Mouse (Mus musculus): ENCODE data around the gene Mapk14.
A peak's percentile ranks its signal among the peaks of the same experiment; 100 is the strongest.

Gene Mapk14

DNA sequence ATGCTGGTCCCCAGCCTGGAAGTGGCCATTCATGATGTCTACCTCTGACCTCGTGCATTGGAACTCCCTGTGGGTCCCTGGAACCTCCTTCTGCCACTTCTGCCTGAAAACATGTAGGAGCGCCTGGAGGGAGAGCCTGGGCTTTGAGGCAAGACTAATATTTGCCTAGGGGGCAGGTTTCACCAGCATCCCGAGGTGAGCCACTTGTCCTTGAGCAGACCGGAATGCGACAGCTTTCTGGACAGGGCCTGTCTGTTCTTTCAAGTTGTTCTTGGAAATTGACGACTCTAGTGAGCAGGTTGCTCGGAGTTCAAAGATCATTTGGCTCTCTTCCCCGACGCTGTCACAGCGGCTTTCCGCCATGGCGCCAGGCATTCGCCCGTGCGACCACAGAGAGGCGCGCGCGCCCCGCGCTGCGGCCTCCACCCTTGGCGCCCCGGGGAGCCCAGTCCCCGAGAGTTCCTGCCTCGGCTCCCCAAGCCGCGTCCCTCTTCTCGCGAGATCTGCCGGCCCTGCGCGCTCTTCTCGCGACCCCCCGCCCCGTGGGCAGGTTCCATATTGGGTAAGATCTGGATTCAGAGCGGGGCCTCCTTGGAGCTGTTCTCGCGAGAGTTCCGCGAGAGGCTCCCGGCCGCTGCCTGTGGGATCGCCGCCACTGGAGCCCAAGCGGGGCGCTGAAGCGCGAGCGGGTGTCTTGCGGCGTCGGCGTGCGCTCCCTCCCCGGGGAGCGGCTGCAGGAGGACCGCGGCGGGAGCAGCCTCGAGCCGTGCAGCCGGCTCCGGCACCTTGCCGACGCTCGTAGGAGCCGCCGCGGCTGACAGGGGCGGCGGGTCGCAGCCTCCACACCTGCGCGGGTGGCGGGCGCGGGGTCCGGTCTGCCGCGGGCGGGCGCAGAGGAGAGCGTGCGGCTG, at the start of gene Mapk14:
Mapk14 (plus strand) TSS at position 554 of the 911 bp plus-strand sequence.
- DNase-seq (ENCODE audit: low spot score in 2 of 2): peak; percentile 100

DNA sequence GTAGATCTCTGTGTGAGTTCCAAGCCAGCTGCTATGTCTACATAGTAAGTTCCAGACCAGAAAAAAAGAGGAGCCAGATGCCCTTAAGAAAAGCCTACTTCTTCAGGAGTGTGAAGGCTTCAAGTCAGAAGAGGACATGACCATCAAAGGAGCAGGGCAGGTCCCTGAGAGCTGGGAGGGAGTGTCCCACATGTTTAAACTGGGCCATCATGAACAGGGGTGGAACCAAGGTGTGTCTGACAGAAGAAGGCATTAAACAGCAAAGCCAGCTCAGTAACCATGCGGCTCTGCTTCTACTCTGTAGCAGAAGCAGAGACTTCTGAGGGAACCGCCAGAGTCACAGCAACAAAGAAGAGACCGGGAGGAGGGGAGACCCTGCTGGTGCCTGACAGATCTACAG, 47.4 kb upstream of the Mapk14 start:
- DNase-seq (ENCODE audit: low spot score in 2 of 2): no peak

GRCm38 (mm10) chr17:28644112-28644511, 47.0 kb upstream of the Mapk14 start:
- no peak for DNase-seq (ENCODE audit: low spot score in 2 of 2)

DNA sequence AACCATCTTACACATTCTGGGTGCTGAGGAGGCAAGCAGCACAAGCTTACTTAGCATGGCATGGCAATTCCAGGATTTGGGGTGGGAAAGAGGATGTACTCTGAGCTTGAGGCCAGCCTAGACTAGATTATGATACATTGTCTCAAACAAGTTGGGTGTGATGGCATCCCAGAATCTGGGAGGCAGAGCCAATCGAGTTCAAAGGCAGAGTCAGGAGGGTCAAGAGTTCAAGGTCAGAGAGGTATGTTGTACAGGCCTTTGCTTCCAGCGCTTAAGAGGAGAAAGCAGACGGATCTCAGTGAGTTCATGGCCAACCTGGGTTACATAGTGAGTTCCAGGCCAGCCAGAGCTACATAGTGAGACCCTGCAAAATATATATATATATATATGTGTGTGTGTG, 44.9 kb upstream of the Mapk14 start:
- DNase-seq (ENCODE audit: low spot score in 2 of 2): no peak

DNA sequence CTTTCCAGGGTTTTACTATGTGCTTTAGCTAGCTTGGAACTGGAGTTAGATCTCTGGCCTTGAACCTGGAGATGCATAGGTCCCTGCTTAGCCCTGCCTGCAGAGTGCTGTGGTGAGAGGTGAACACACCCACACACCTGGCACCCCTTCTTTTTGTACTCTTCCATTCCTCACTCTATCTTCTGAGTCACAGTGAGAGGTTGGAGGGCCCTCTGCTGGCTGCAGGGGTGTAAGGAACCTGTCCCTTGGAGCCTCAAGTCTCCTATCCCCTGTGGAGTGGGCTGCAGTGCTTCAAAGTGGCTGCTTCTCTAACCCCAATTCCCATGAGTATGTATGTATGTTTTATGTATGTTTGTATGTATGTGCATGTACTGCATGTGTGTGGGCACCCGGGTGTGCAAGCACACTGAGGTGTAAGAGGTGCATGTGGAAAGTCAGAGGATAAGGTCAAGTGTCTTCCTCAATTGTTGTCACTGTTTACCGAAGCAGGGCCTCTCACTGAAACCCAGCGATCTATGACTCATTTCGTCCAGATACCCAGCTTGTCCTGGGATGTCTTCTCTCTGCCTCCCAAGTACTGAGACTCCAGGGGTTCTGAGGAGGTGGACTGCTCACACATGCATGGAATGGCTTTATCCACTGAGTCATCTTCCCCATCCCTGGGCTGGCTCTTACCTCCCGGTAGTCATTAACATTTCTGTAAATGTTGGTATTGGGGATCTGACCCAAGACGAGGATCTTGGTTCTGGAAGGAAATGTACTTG, 42.3 kb upstream of the Mapk14 start:
- peak in 1 of 2 experiments; percentile 44 for DNase-seq (ENCODE audit: low spot score in 2 of 2)

DNA sequence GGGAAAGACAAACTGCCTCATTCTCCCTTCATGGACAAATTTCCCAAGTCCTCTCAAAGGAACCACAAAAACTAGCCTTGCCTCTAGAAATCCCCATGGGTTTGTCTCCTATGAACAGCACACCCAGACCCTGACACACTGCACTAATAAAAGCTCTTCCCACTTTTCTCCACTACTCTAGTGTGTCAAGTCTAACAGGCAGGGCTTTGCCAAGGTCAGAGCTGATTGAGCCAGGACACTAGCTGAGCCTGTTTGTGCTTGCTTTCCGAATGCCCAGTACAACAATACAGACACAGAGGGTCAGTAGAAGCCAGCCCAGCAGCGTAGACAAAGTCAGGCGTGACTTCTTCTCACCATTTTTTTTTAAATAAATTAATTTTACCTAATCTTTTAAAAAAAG, 40.9 kb upstream of the Mapk14 start:
- DNase-seq (ENCODE audit: low spot score in 2 of 2): no peak

DNA sequence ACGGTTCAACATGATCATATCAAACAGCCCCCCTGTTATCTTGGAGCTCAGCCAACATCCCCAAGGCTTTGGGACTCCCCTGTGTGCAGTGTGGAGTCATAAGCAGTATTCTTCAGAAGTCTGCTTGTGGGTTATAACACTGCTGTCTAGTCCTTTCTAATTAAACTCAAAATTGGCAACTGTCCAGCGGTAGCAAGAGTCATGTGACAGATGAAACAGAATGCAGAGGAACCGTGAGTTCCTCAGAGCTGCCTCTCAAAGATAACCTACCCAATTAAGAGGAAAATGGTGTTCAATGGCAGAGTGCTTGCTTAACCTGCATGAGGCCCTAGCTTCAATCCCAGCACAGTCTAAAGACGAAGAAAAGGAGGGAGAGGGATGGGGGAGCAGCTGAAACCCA, 33.2 kb upstream of the Mapk14 start:
- DNase-seq (ENCODE audit: low spot score in 2 of 2): no peak

GRCm38 (mm10) chr17:28659564-28659963, 31.6 kb upstream of the Mapk14 start:
- no peak for DNase-seq (ENCODE audit: low spot score in 2 of 2)

GRCm38 (mm10) chr17:28682311-28683084, 8.6 kb upstream of the Mapk14 start:
- DNase-seq (ENCODE audit: low spot score in 2 of 2): no peak

DNA sequence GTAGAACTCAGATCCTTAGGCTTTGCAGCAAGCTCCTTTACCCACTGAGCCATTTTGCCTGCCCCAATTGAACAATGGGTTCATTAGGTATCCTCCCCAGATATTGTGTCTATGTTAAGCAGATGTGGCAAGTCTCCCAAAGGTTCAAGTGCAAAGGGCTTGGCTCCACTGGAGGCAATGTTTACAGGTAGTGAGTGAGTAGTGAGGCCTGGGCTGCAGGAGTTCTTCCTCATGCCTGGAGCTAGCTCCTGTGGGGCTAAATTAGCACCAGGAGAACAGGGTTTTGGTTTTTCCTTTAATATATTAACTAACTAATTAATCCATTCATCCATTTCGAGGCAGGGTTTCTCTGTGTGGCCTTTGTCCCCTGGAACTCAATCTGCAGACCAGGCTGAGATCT, 7.5 kb upstream of the Mapk14 start:
- no peak for DNase-seq (ENCODE audit: low spot score in 2 of 2)

- DNase-seq (ENCODE audit: low spot score in 2 of 2): no peak
Measured at GRCm38 (mm10) chr17:28684631-28685030, 6.5 kb upstream of the Mapk14 start.

- no peak for DNase-seq (ENCODE audit: low spot score in 2 of 2)
Measured at GRCm38 (mm10) chr17:28687354-28687753, 3.8 kb upstream of the Mapk14 start.

- DNase-seq (ENCODE audit: low spot score in 2 of 2): peak in 1 of 2 experiments; percentile 30
Measured at GRCm38 (mm10) chr17:28689586-28690283, 1.4 kb upstream of the Mapk14 start, which contains the start of gene Slc26a8. Gene Slc26a8, minus strand, starts transcription at chr17:28690233.

GRCm38 (mm10) chr17:28691687-28692340, 685 bp downstream of the Mapk14 start:
- peak in 1 of 2 experiments; percentile 29 for DNase-seq (ENCODE audit: low spot score in 2 of 2)

DNA sequence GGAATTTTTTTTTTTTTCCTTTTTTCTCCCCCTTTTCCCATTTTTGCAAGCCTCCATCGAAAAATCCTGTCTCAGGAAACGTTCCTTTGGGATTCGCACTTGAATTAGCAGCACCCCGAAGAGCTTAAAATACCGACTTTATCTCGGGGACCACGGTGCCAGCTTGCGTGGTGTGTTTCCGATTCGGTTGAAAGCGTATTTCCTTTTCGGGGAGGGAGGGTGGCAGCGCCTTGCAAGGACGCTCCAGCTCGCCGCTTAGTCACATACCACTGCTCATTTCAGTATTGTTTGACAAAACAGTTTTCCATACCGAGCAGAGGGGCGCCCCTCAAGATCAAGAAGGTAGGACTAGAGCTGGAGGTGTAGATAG, 1.2 kb downstream of the Mapk14 start:
- DNase-seq (ENCODE audit: low spot score in 2 of 2): peak in 1 of 2 experiments; percentile 35

DNA sequence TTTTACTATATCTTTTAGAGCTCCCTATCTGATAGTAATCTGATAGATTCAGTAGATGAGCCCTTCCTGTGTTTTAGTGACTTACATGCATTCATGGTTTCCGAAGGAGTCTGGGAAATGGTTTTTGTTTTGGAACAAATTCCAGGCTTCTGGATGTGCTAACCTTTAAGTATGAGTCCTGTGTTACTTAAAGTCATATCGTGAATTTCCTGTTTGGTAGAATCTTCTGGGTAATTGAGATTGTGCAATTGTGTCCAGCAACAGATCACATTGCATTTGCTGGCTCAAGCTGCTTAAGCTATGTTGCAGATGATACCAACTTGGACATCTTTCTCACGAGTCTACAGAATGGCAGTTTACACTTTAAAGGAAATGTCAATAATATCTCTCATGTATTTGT, 2.0 kb downstream of the Mapk14 start:
- DNase-seq (ENCODE audit: low spot score in 2 of 2): no peak

DNA sequence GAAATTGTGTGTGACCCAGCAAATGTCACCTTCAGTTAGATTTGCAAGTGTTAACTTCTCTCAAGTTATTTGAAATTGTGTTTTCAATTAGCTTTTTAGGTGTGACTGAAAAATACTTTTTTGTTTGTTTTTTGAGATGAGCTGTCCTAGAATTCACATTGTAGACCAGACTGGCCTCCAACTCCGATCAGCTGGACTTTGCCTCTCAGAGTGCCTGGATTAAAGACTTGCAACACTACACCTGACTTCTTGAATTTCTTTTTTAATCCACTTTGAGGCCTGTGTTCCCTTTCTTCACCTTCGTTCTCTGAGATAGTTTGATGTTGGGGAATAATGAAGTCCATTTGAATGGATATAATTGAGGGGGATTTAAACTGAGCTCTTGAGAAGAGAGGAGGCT, 2.9 kb downstream of the Mapk14 start:
- no peak for DNase-seq (ENCODE audit: low spot score in 2 of 2)

GRCm38 (mm10) chr17:28694832-28695231, 3.7 kb downstream of the Mapk14 start:
- no peak for DNase-seq (ENCODE audit: low spot score in 2 of 2)

DNA sequence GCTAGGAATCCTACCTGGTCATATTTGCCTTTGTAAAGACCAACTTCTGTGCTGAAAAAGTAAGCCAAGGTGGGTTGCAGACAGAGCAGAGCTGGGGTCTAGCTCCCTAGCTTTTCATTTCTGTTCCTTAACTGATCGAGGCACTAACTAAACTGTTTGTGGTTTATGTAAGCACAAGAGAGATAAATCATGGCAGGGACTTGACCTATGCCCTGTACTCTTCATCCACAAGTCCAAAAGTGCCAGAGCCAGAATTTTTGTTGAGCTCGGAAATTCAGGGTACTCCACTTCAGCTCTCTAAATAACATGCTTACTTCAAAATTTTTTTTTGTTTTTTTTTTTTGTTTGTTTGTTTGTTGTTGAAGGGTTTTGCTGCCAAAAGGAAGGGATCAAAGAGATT, 5.5 kb downstream of the Mapk14 start:
- DNase-seq (ENCODE audit: low spot score in 2 of 2): no peak

GRCm38 (mm10) chr17:28697290-28698195, 6.4 kb downstream of the Mapk14 start:
- DNase-seq (ENCODE audit: low spot score in 2 of 2): no peak

Measured in frontal cortex, postnatal 14 days (tissue).